Mouse (Mus musculus): ENCODE measurements at regions not wholly inside any gene's neighbourhood (a gene's known extent, or its start where the extent isn't known, plus 50 kb on each side); places are given as distances from the start of the nearest gene placed in this dataset.

DNA sequence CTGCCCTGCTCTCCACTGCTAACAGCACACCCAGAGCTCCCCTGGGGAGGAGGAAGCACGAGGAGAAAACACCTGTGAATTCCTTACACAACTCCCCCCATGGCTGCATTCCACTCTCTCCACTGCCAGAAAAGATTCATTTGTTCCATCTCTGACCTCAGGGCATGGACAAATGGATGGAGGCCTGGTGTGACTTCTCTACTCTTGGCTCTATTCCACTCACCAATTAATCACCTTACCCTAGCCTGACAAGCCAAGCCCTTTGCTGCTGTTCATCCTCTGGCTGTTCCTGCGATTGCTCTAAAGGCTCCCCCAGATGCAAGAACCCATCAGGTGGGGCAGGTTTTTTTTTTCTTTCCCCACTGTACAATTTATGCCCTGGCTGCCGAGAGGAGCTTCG lies 172.8 kb upstream of the Kbtbd8 start:
- no peaks in the 10 kb centered on the region for H3K36me3 ChIP-seq (ENCODE audit: control insufficient read depth, insufficient read depth)
- no peaks in the 10 kb centered on the region for H3K4me1 ChIP-seq (replicated peaks; ENCODE audit: control insufficient read depth, insufficient read depth, low read length)
- TF ChIP-seq CTCF (IDR thresholded peaks at IDR 0.05; ENCODE audit: low read depth): no peak
- H3K27ac ChIP-seq (ENCODE audit: low read depth, low read length): no peak overlapping the region
- 60% methylated on average over 4 of the region's 4 CpGs for WGBS
- no peak overlapping the region for H3K9ac ChIP-seq (ENCODE audit: low read depth, low read length)
- H3K9me3 ChIP-seq (ENCODE audit: control insufficient read depth): no peaks in the 10 kb centered on the region
- ATAC-seq: no peak
- H3K4me3 ChIP-seq (ENCODE audit: low read depth, low read length): no peak overlapping the region
- H3K27me3 ChIP-seq (replicated peaks; ENCODE audit: control insufficient read depth, insufficient read depth, low read length): no peaks in the 10 kb centered on the region
- H3K4me2 ChIP-seq (replicated peaks; ENCODE audit: low read depth): no peak overlapping the region

DNA sequence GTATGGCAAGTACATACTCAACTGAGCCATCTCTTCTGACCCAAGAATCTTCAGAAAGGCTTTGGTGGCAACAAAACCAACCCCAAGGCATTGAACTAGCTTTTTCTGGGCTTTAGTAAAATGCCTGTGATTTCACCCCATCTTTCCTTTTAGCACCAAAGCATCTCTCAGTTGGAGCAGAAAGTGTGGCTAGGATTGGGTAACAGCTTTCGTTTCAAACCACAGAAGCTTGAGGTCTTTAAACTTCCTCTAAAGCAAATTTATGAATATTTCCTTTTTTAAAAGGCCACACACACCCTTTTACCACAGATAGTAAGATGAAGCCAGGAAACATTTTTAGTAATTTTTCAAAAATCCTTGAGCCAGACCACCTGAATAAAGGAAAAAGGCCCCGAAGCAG lies 178.1 kb upstream of the Kbtbd8 start:
- Histone ChIP-seq H3K27ac (ENCODE audit: low read depth, low read length) (no peak overlapping the region), H3K9ac (ENCODE audit: low read depth, low read length) (no peak overlapping the region), H3K4me1 (replicated peaks; ENCODE audit: control insufficient read depth, insufficient read depth, low read length) (no peaks in the 10 kb centered on the region), H3K9me3 (ENCODE audit: control insufficient read depth) (no peaks in the 10 kb centered on the region), H3K4me2 (replicated peaks; ENCODE audit: low read depth) (no peak overlapping the region), H3K4me3 (ENCODE audit: low read depth, low read length) (no peak overlapping the region), H3K36me3 (ENCODE audit: control insufficient read depth, insufficient read depth) (no peaks in the 10 kb centered on the region), H3K27me3 (replicated peaks; ENCODE audit: control insufficient read depth, insufficient read depth, low read length) (no peaks in the 10 kb centered on the region)
- whole genome bisulfite sequencing: 84% methylated on average over 2 of the region's 2 CpGs
- no peak for TF ChIP-seq CTCF (IDR thresholded peaks at IDR 0.05; ENCODE audit: low read depth)
- no peak for ATAC-seq

DNA sequence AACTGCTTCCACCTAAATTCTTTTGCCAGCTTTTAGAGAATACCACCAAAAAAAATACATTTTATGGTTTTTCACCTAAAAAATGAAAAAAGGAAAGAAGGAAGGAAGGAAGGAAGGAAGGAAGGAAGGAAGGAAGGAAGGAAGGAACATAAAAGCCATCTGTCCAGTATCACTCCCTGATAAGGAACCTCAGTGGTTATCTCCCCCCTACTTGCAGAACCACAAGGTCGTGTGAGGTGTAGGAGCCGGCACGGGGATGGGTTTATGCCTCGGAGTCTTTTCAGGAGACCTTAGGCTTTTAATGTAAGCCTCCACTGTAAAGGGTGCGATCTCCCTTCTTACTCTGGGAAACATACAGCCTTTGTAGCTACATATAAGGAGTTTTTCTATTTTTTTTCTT lies 180.8 kb upstream of the Kbtbd8 start:
- H3K27me3 ChIP-seq (replicated peaks; ENCODE audit: control insufficient read depth, insufficient read depth, low read length): no peaks in the 10 kb centered on the region
- no peaks in the 10 kb centered on the region for H3K36me3 ChIP-seq (ENCODE audit: control insufficient read depth, insufficient read depth)
- H3K9ac ChIP-seq (ENCODE audit: low read depth, low read length): no peak overlapping the region
- no peak overlapping the region for H3K4me2 ChIP-seq (replicated peaks; ENCODE audit: low read depth)
- no peak for TF ChIP-seq CTCF (IDR thresholded peaks at IDR 0.05; ENCODE audit: low read depth)
- no peak overlapping the region for H3K4me3 ChIP-seq (ENCODE audit: low read depth, low read length)
- H3K27ac ChIP-seq (ENCODE audit: low read depth, low read length): no peak overlapping the region
- no peaks in the 10 kb centered on the region for H3K9me3 ChIP-seq (ENCODE audit: control insufficient read depth)
- ATAC-seq: no peak
- no peaks in the 10 kb centered on the region for H3K4me1 ChIP-seq (replicated peaks; ENCODE audit: control insufficient read depth, insufficient read depth, low read length)
- 75% methylated on average over 5 of the region's 5 CpGs for WGBS

DNA sequence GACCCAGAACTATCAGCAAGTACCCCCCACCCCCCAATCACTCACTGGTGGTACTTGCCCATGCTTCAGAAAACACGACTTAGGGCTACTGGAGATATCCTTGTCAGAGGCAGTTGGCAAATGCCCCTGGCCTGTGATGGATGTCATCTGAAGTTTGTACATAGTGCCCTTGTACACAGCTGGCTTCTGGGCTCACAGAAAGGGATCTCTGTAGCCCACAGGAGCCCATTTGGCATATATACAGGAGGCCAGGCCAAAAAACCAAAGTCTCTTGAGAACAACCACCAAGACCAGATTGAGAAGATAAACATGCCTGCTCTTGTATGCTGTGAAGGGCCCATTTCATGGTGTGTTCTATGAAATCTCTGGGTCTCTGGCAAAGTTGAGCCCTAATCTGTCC lies 181.3 kb upstream of the Kbtbd8 start:
- Histone ChIP-seq H3K36me3 (ENCODE audit: control insufficient read depth, insufficient read depth) (no peaks in the 10 kb centered on the region), H3K9ac (ENCODE audit: low read depth, low read length) (no peak overlapping the region), H3K27ac (ENCODE audit: low read depth, low read length) (no peak overlapping the region), H3K27me3 (replicated peaks; ENCODE audit: control insufficient read depth, insufficient read depth, low read length) (no peaks in the 10 kb centered on the region), H3K4me2 (replicated peaks; ENCODE audit: low read depth) (no peak overlapping the region), H3K4me3 (ENCODE audit: low read depth, low read length) (no peak overlapping the region), H3K9me3 (ENCODE audit: control insufficient read depth) (no peaks in the 10 kb centered on the region), H3K4me1 (replicated peaks; ENCODE audit: control insufficient read depth, insufficient read depth, low read length) (no peaks in the 10 kb centered on the region)
- no peak for ATAC-seq
- no peak for TF ChIP-seq CTCF (IDR thresholded peaks at IDR 0.05; ENCODE audit: low read depth)
- 75% methylated on average over 1 of the region's 1 CpGs for WGBS

DNA sequence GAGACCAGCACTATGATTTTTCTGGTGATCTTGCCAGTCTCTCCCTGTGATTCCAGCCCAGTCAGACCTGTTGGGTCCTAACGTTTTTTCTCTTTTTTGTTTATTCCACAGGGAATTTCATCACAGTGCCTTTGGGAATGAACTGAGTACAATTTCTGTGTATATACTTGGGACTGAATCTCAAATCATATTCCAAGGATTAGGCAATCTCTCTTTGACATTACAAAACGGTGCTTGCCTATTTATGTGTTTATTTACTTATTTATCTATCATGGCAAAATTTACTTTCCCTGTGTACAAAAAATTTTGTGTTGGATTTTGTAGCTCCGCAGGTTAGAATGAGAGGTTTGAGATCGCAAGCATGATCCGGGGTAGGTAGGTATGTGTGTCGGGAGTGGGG lies 189.2 kb upstream of the Kbtbd8 start:
- no peak overlapping the region for H3K9ac ChIP-seq (ENCODE audit: low read depth, low read length)
- no peaks in the 10 kb centered on the region for H3K27me3 ChIP-seq (replicated peaks; ENCODE audit: control insufficient read depth, insufficient read depth, low read length)
- ATAC-seq: no peak
- whole genome bisulfite sequencing: 90% methylated on average over 6 of the region's 6 CpGs
- H3K9me3 ChIP-seq (ENCODE audit: control insufficient read depth): no peaks in the 10 kb centered on the region
- no peaks in the 10 kb centered on the region for H3K4me1 ChIP-seq (replicated peaks; ENCODE audit: control insufficient read depth, insufficient read depth, low read length)
- no peak overlapping the region for H3K4me2 ChIP-seq (replicated peaks; ENCODE audit: low read depth)
- no peaks in the 10 kb centered on the region for H3K36me3 ChIP-seq (ENCODE audit: control insufficient read depth, insufficient read depth)
- no peak for TF ChIP-seq CTCF (IDR thresholded peaks at IDR 0.05; ENCODE audit: low read depth)
- H3K27ac ChIP-seq (ENCODE audit: low read depth, low read length): no peak overlapping the region
- H3K4me3 ChIP-seq (ENCODE audit: low read depth, low read length): no peak overlapping the region

DNA sequence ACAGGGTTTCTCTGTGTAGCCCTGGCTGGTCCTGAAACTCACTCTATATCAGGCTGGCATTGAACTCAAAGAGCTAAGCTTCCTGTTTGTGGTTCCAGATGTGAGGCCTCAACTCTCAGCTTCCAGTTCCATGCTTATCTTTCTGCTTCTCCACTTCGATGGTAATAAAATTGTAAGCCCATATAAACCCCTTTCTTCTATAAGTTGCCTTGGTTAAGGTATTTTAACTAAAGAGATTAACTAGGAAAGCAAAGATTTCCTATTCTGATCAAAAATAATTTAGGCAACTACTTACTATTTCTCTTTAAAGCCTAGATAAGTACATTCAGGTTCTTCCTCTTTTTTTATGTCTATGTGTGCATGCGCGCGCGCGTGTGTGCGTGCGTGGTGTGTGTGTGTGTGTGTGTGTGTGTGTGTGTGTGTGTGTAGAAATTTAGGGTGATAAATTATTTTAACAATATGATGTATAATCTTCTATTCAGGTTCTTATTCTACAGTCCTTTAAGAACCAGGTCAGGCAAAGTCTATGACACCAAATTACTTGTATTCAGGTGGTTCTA lies 190.3 kb upstream of the Kbtbd8 start:
- H3K4me2 ChIP-seq (replicated peaks; ENCODE audit: low read depth): no peak overlapping the region
- H3K4me3 ChIP-seq (ENCODE audit: low read depth, low read length): no peak overlapping the region
- no peak overlapping the region for H3K9ac ChIP-seq (ENCODE audit: low read depth, low read length)
- no peak overlapping the region for H3K27ac ChIP-seq (ENCODE audit: low read depth, low read length)
- no peaks in the 10 kb centered on the region for H3K9me3 ChIP-seq (ENCODE audit: control insufficient read depth)
- no peak for TF ChIP-seq CTCF (IDR thresholded peaks at IDR 0.05; ENCODE audit: low read depth)
- H3K4me1 ChIP-seq (replicated peaks; ENCODE audit: control insufficient read depth, insufficient read depth, low read length): no peaks in the 10 kb centered on the region
- H3K36me3 ChIP-seq (ENCODE audit: control insufficient read depth, insufficient read depth): no peaks in the 10 kb centered on the region
- 90% methylated on average over 8 of the region's 8 CpGs for WGBS
- ATAC-seq: no peak
- H3K27me3 ChIP-seq (replicated peaks; ENCODE audit: control insufficient read depth, insufficient read depth, low read length): no peaks in the 10 kb centered on the region

DNA sequence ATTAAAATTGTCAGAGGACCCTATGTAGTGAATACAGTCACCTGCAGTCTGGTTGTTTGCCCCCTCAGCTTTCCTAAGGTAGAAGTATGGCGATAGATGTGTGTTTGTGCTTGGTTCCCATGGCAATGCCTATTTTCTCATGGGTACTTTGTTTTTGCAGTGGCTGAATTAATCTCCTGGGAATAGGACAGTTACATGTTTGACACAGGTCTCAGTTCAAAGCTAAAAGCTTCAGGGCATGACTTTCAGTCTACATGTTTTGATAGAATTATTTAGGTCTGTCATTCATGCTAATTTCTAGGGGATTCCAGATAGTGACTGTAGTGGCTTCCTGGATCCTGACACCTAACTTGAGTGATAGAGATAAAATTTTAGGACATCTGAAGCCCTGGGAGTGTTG lies 191.6 kb upstream of the Kbtbd8 start:
- Histone ChIP-seq H3K4me2 (replicated peaks; ENCODE audit: low read depth) (no peak overlapping the region), H3K27me3 (replicated peaks; ENCODE audit: control insufficient read depth, insufficient read depth, low read length) (no peaks in the 10 kb centered on the region), H3K27ac (ENCODE audit: low read depth, low read length) (no peak overlapping the region), H3K4me3 (ENCODE audit: low read depth, low read length) (no peak overlapping the region), H3K9me3 (ENCODE audit: control insufficient read depth) (no peaks in the 10 kb centered on the region), H3K4me1 (replicated peaks; ENCODE audit: control insufficient read depth, insufficient read depth, low read length) (no peaks in the 10 kb centered on the region), H3K36me3 (ENCODE audit: control insufficient read depth, insufficient read depth) (no peaks in the 10 kb centered on the region), H3K9ac (ENCODE audit: low read depth, low read length) (no peak overlapping the region)
- WGBS: 93% methylated on average over 1 of the region's 1 CpGs
- ATAC-seq: no peak
- TF ChIP-seq CTCF (IDR thresholded peaks at IDR 0.05; ENCODE audit: low read depth): no peak
